Mouse (Mus musculus): ENCODE results near the gene Fezf1. TPM values are rescaled to one million over a fixed set of nuclear protein-coding genes. Genes with fewer than 3 reads are reported as not detected.
A peak's percentile ranks its signal among the peaks of the same experiment; 100 is the strongest.

Fezf1 gene
- polyA plus RNA-seq, 1 experiment from 2014 or later = 34.9 TPM

GRCm38 (mm10) chr6:23245121-23245520 is 3.0 kb downstream of the Fezf1 start:
- peaks cover 20% of the 10 kb centered on the region for H3K27me3 ChIP-seq (ENCODE audit: control insufficient read depth, insufficient read depth, low read length)
- H3K27ac ChIP-seq (ENCODE audit: low read depth, low read length) = no peak overlapping the region
- H3K9me3 ChIP-seq (ENCODE audit: control insufficient read depth, low read length) = no peaks in the 10 kb centered on the region
- H3K4me3 ChIP-seq (ENCODE audit: low read depth, low read length) = peak overlapping the region; percentile 66
- H3K9ac ChIP-seq (ENCODE audit: low read length) = peak overlapping the region; percentile 91
- H3K4me2 ChIP-seq (ENCODE audit: low read depth, low read length, severe bottlenecking) = peak overlapping the region; percentile 75
- no peak for ATAC-seq (replicated peaks; ENCODE audit: low FRiP score)
- 12% methylated on average over 9 of the region's 9 CpGs for WGBS
- DNase-seq (ENCODE audit: low spot score) = no peak
- H3K36me3 ChIP-seq (ENCODE audit: control insufficient read depth, insufficient read depth, low read length) = no peaks in the 10 kb centered on the region
- H3K4me1 ChIP-seq (replicated peaks; ENCODE audit: control insufficient read depth, insufficient read depth, low read length) = peaks cover 12% of the 10 kb centered on the region; the same call in 1 of the 2 replicates

DNA sequence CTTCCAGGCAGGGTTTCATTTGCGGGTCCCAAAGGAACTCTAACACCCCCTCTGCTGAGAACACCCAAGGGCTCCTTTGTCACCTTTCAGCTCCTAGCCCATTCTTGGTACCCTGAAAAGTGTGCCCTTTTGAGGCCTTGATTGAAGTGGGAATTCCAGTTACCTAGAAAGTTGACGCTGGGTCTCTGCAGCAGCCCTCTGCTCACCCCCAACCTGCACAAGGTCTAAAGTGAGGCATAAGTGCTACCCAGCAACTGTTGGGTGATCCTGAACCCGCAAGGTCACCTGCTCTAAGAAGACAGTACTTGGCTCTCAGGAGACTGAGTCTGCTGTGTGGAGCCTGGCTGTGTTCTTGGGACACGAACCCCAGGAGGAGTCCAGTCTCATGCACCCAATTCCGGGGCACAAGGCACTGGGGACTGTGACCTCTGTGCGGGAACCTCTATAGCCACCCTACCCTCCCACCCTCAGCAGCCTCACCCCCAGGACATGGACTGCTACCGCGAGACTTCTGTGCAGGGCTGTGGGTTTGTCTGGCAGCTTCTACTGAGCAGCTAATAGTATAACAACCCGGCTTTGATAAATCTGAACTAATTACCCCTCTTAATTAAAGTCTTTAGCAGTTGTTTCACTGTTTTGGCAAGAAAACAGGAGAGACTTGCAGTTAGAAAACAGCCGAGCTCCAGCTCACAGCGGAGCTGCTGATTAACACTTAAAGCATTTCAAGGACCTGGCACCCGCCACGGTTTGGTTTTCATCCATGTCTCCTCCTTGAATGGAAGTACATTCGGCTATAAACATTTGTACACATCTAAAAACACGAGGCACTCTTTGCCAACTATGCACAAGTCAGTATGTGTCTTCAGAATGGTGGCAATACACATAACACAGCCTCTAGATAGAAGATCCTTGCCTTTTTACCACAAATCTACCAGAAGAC is 4.1 kb downstream of the Fezf1 start:
- peak; percentile 45 for ATAC-seq (replicated peaks; ENCODE audit: low FRiP score)
- Histone ChIP-seq H3K4me2 (ENCODE audit: low read depth, low read length, severe bottlenecking) (peak overlapping the region; percentile 75), H3K4me3 (ENCODE audit: low read depth, low read length) (peak overlapping the region; percentile 21; the same call in 1 of the 2 replicates), H3K27ac (ENCODE audit: low read depth, low read length) (no peak overlapping the region), H3K9ac (ENCODE audit: low read length) (peak overlapping the region; percentile 13; the same call in 1 of the 2 replicates), H3K4me1 (replicated peaks; ENCODE audit: control insufficient read depth, insufficient read depth, low read length) (peaks cover 12% of the 10 kb centered on the region; the same call in 1 of the 2 replicates), H3K9me3 (ENCODE audit: control insufficient read depth, low read length) (no peaks in the 10 kb centered on the region), H3K27me3 (ENCODE audit: control insufficient read depth, insufficient read depth, low read length) (peaks cover 18% of the 10 kb centered on the region), H3K36me3 (ENCODE audit: control insufficient read depth, insufficient read depth, low read length) (no peaks in the 10 kb centered on the region)
- 2% methylated on average over 15 of the region's 15 CpGs for whole genome bisulfite sequencing
- peak; percentile 68 for DNase-seq (ENCODE audit: low spot score)

DNA sequence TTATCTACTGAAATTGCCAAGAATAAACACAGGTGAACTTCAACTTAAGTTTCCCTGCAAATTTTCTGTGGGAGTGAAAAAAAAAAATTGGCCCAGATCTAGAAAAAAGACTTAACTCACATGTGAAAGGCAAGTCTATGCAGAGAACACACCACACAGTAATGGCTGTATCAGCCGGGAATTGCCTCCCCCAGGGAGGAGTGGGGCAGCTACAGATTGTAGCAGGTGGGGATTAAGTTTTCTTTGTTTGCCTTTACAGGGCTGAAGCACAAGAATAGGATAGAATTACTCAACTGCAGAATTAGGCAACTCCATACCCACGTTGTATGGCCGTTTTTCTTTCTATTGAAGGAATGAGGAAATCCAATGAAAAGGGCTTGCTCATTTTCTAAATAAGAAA is 36.7 kb downstream of the Fezf1 start:
- Histone ChIP-seq H3K4me2 (ENCODE audit: low read depth, low read length, severe bottlenecking) (no peak overlapping the region), H3K9me3 (ENCODE audit: control insufficient read depth, low read length) (no peaks in the 10 kb centered on the region), H3K9ac (ENCODE audit: low read length) (no peak overlapping the region), H3K4me1 (replicated peaks; ENCODE audit: control insufficient read depth, insufficient read depth, low read length) (no peaks in the 10 kb centered on the region), H3K27ac (ENCODE audit: low read depth, low read length) (no peak overlapping the region), H3K4me3 (ENCODE audit: low read depth, low read length) (no peak overlapping the region), H3K27me3 (ENCODE audit: control insufficient read depth, insufficient read depth, low read length) (no peaks in the 10 kb centered on the region), H3K36me3 (ENCODE audit: control insufficient read depth, insufficient read depth, low read length) (no peaks in the 10 kb centered on the region)
- DNase-seq (ENCODE audit: low spot score) (no peak), ATAC-seq (replicated peaks; ENCODE audit: low FRiP score) (no peak)
- WGBS = 11% methylated on average over 3 of the region's 3 CpGs

DNA sequence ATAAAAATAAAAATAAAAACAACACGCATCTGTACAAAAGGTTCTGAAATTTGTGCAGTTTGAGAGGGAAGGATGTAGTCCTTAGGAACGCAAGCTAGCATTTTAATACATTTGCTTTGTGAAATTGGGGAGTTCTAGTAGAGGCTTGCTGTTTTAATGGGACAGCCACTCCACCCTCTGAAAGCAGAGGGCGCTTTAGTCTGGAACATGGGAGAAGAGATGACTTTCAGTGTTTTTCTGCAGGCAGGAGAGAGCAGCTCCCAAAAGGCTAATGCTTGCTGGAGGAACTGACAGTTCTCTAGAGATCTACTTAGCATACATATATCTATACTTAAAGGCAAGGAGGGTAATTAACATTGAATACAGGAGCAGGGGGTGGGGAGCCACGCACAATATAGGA is 40.4 kb downstream of the Fezf1 start:
- Histone ChIP-seq H3K4me2 (ENCODE audit: low read depth, low read length, severe bottlenecking) (no peak overlapping the region), H3K27me3 (ENCODE audit: control insufficient read depth, insufficient read depth, low read length) (no peaks in the 10 kb centered on the region), H3K4me3 (ENCODE audit: low read depth, low read length) (no peak overlapping the region), H3K36me3 (ENCODE audit: control insufficient read depth, insufficient read depth, low read length) (no peaks in the 10 kb centered on the region), H3K9ac (ENCODE audit: low read length) (no peak overlapping the region), H3K4me1 (replicated peaks; ENCODE audit: control insufficient read depth, insufficient read depth, low read length) (no peaks in the 10 kb centered on the region), H3K9me3 (ENCODE audit: control insufficient read depth, low read length) (no peaks in the 10 kb centered on the region), H3K27ac (ENCODE audit: low read depth, low read length) (no peak overlapping the region)
- WGBS = 58% methylated on average over 4 of the region's 4 CpGs
- DNase-seq (ENCODE audit: low spot score) (no peak), ATAC-seq (replicated peaks; ENCODE audit: low FRiP score) (no peak)

- 89% methylated on average over 11 of the region's 11 CpGs for WGBS
- Histone ChIP-seq H3K9me3 (ENCODE audit: control insufficient read depth, low read length) (no peaks in the 10 kb centered on the region), H3K36me3 (ENCODE audit: control insufficient read depth, insufficient read depth, low read length) (no peaks in the 10 kb centered on the region), H3K9ac (ENCODE audit: low read length) (no peak overlapping the region), H3K27me3 (ENCODE audit: control insufficient read depth, insufficient read depth, low read length) (no peaks in the 10 kb centered on the region), H3K4me3 (ENCODE audit: low read depth, low read length) (no peak overlapping the region), H3K4me2 (ENCODE audit: low read depth, low read length, severe bottlenecking) (no peak overlapping the region), H3K4me1 (replicated peaks; ENCODE audit: control insufficient read depth, insufficient read depth, low read length) (no peaks in the 10 kb centered on the region), H3K27ac (ENCODE audit: low read depth, low read length) (no peak overlapping the region)
- ATAC-seq (replicated peaks; ENCODE audit: low FRiP score) = no peak
- DNase-seq (ENCODE audit: low spot score) = no peak
Measured at GRCm38 (mm10) chr6:23202630-23203029, 45.5 kb downstream of the Fezf1 start.

Other genes with a start within 250 kb of the Fezf1 start
- 2.9 and 3.2 TPM in 2 replicates for gene Aass, start 115.4 kb downstream of the Fezf1 start, polyA plus RNA-seq (2014; fragmentation: Nextera tagmentation; extraction: Ambion mirVana)